Mouse (Mus musculus) hindbrain, embryonic 13.5 days (tissue): ENCODE data around the gene Tbxas1. TPM values are rescaled to one million over a fixed set of nuclear protein-coding genes. Genes with fewer than 3 reads are reported as not detected.
A peak's percentile ranks its signal among the peaks of the same experiment; 100 is the strongest.

ENCODE experiments used
- ATAC-seq: fragments of 200-750 bp; cut with Nextera tagmentation; 2 replicates; pipeline ENCODE4 v1.8.0; 2017; ENCODE audit warnings: moderate TSS enrichment; ENCODE audit not compliant: low FRiP score
- H3K27ac ChIP-seq: fragments of 300-500 bp; sonication (generic); 2 replicates; pipeline ENCODE4 v1.5.1; 2015; ENCODE audit warnings: inconsistent platforms, mild to moderate bottlenecking, moderate library complexity
- H3K27me3 ChIP-seq: fragments of 300-500 bp; sonication (generic); 2 replicates; pipeline ENCODE4 v1.6.1; 2015; ENCODE audit warnings: mild to moderate bottlenecking, inconsistent platforms
- H3K36me3 ChIP-seq: fragments of 300-500 bp; sonication (generic); 2 replicates; pipeline ENCODE4 v1.6.1; 2015; ENCODE audit warnings: mild to moderate bottlenecking, inconsistent platforms
- H3K4me1 ChIP-seq: fragments of 300-500 bp; sonication (generic); replicated peaks from 2 replicates; pipeline ENCODE4 v1.6.1; 2015; ENCODE audit warnings: inconsistent platforms
- H3K4me2 ChIP-seq: fragments of 300-500 bp; sonication (generic); 2 replicates; pipeline ENCODE4 v1.6.1; 2015; ENCODE audit warnings: inconsistent platforms, mild to moderate bottlenecking, moderate library complexity
- H3K4me3 ChIP-seq: fragments of 300-500 bp; sonication (generic); 2 replicates; pipeline ENCODE4 v1.5.1; 2015; ENCODE audit warnings: mild to moderate bottlenecking, inconsistent platforms
- H3K9ac ChIP-seq: fragments of 300-500 bp; sonication (generic); 2 replicates; pipeline ENCODE4 v1.6.1; 2015; ENCODE audit warnings: mild to moderate bottlenecking, inconsistent platforms
- H3K9me3 ChIP-seq: fragments of 300-500 bp; sonication (generic); 2 replicates; pipeline ENCODE4 v1.6.1; 2016; ENCODE audit warnings: inconsistent platforms
- WGBS: fragments of 180-500 bp; shearing (Covaris S2); methylation state at CpG from one replicate; pipeline ENCODE4 v1.1.7; 2015; 5-methylcytosine and 5-hydroxymethylcytosine counted together
- polyA plus RNA-seq: library from polyadenylated mRNA; unstranded; fragments of >200 nt; fragmentation: Nextera tagmentation; extraction: Ambion mirVana; gene quantifications from 2 replicates; pipeline ENCODE4 v1.2.1, GENCODE M21; 2015

Gene Tbxas1
- polyA plus RNA-seq, 1 experiment from 2014 or later = 2.7 TPM

GRCm38 (mm10) chr6:38919135-38919740 is 44.0 kb downstream of the Tbxas1 start:
- no peak overlapping the region for H3K4me2 ChIP-seq
- H3K4me1 ChIP-seq = peaks cover 16% of the 10 kb centered on the region
- no peak overlapping the region for H3K4me3 ChIP-seq
- no peak overlapping the region for H3K9ac ChIP-seq
- H3K27me3 ChIP-seq = no peaks in the 10 kb centered on the region
- H3K9me3 ChIP-seq = no peaks in the 10 kb centered on the region
- ATAC-seq = no peak
- 92% methylated on average over 14 of the region's 14 CpGs for WGBS
- no peaks in the 10 kb centered on the region for H3K36me3 ChIP-seq
- H3K27ac ChIP-seq = no peak overlapping the region

- Histone ChIP-seq H3K27me3 (no peaks in the 10 kb centered on the region), H3K4me3 (no peak overlapping the region), H3K27ac (no peak overlapping the region), H3K9ac (no peak overlapping the region), H3K4me2 (no peak overlapping the region), H3K4me1 (peaks cover 15% of the 10 kb centered on the region; the same call in 1 of the 2 replicates), H3K9me3 (no peaks in the 10 kb centered on the region), H3K36me3 (no peaks in the 10 kb centered on the region)
- no peak for ATAC-seq
- 76% methylated on average over 6 of the region's 6 CpGs for WGBS
These were observed 44.9 kb downstream of the Tbxas1 start for GRCm38 (mm10) chr6:38920141-38920540.

GRCm38 (mm10) chr6:38921095-38921809 is 46.0 kb downstream of the Tbxas1 start:
- Histone ChIP-seq H3K4me3 (no peak overlapping the region), H3K27ac (no peak overlapping the region), H3K9me3 (no peaks in the 10 kb centered on the region), H3K9ac (no peak overlapping the region), H3K4me1 (peaks cover 15% of the 10 kb centered on the region; the same call in 1 of the 2 replicates), H3K36me3 (no peaks in the 10 kb centered on the region), H3K27me3 (no peaks in the 10 kb centered on the region), H3K4me2 (no peak overlapping the region)
- ATAC-seq = no peak
- 75% methylated on average over 17 of the region's 17 CpGs for WGBS

- Histone ChIP-seq H3K4me1 (peaks cover 19% of the 10 kb centered on the region), H3K27me3 (no peaks in the 10 kb centered on the region), H3K36me3 (no peaks in the 10 kb centered on the region), H3K9ac (no peak overlapping the region), H3K9me3 (no peaks in the 10 kb centered on the region), H3K4me2 (no peak overlapping the region), H3K27ac (no peak overlapping the region), H3K4me3 (no peak overlapping the region)
- ATAC-seq = no peak
- 94% methylated on average over 8 of the region's 8 CpGs for WGBS
These were observed 46.6 kb downstream of the Tbxas1 start for GRCm38 (mm10) chr6:38921810-38922116.

- Histone ChIP-seq H3K4me1 (peaks cover 19% of the 10 kb centered on the region), H3K27me3 (no peaks in the 10 kb centered on the region), H3K9me3 (no peaks in the 10 kb centered on the region), H3K4me3 (no peak overlapping the region), H3K27ac (no peak overlapping the region), H3K9ac (no peak overlapping the region), H3K36me3 (no peaks in the 10 kb centered on the region), H3K4me2 (no peak overlapping the region)
- no peak for ATAC-seq
- 59% methylated on average over 2 of the region's 2 CpGs for WGBS
These were observed 47.3 kb downstream of the Tbxas1 start for GRCm38 (mm10) chr6:38922517-38922916.

GRCm38 (mm10) chr6:38923450-38923849 is 48.2 kb downstream of the Tbxas1 start:
- no peaks in the 10 kb centered on the region for H3K27me3 ChIP-seq
- no peak overlapping the region for H3K27ac ChIP-seq
- ATAC-seq = no peak
- no peaks in the 10 kb centered on the region for H3K9me3 ChIP-seq
- H3K4me2 ChIP-seq = no peak overlapping the region
- H3K4me3 ChIP-seq = no peak overlapping the region
- no peak overlapping the region for H3K9ac ChIP-seq
- 92% methylated on average over 4 of the region's 4 CpGs for WGBS
- H3K36me3 ChIP-seq = no peaks in the 10 kb centered on the region
- peaks cover 19% of the 10 kb centered on the region for H3K4me1 ChIP-seq

- H3K36me3 ChIP-seq = no peaks in the 10 kb centered on the region
- no peak overlapping the region for H3K4me3 ChIP-seq
- no peak overlapping the region for H3K27ac ChIP-seq
- peaks cover 19% of the 10 kb centered on the region for H3K4me1 ChIP-seq
- H3K9ac ChIP-seq = no peak overlapping the region
- no peaks in the 10 kb centered on the region for H3K9me3 ChIP-seq
- WGBS = 93% methylated on average over 18 of the region's 18 CpGs
- no peaks in the 10 kb centered on the region for H3K27me3 ChIP-seq
- H3K4me2 ChIP-seq = no peak overlapping the region
- ATAC-seq = no peak
These were observed 48.9 kb downstream of the Tbxas1 start for GRCm38 (mm10) chr6:38923870-38924817.

- Histone ChIP-seq H3K27ac (no peak overlapping the region), H3K36me3 (no peaks in the 10 kb centered on the region), H3K4me2 (peak overlapping the region; percentile 33), H3K9me3 (no peaks in the 10 kb centered on the region), H3K4me3 (peak overlapping the region; percentile 12; the same call in 1 of the 2 replicates), H3K27me3 (no peaks in the 10 kb centered on the region), H3K9ac (no peak overlapping the region), H3K4me1 (peaks cover 19% of the 10 kb centered on the region)
- ATAC-seq = no peak
- 45% methylated on average over 7 of the region's 7 CpGs for WGBS
These were observed 50.5 kb downstream of the Tbxas1 start for GRCm38 (mm10) chr6:38925719-38926118.

GRCm38 (mm10) chr6:38926135-38926962 is 51.1 kb downstream of the Tbxas1 start:
- no peak overlapping the region for H3K9ac ChIP-seq
- peak overlapping the region; percentile 77 for H3K27ac ChIP-seq

GRCm38 (mm10) chr6:38926963-38927361 is 51.8 kb downstream of the Tbxas1 start:
- Histone ChIP-seq H3K4me3 (no peak overlapping the region), H3K4me2 (peak overlapping the region; percentile 33; the same call in 1 of the 2 replicates), H3K9me3 (no peaks in the 10 kb centered on the region), H3K27ac (peak overlapping the region; percentile 77; the same call in 1 of the 2 replicates), H3K27me3 (no peaks in the 10 kb centered on the region), H3K36me3 (no peaks in the 10 kb centered on the region), H3K9ac (no peak overlapping the region), H3K4me1 (peaks cover 11% of the 10 kb centered on the region)
- ATAC-seq = no peak
- 65% methylated on average over 13 of the region's 13 CpGs for WGBS

More at GRCm38 (mm10) chr6:38926135-38926962, 51.1 kb downstream of the Tbxas1 start:
- Histone ChIP-seq H3K36me3 (no peaks in the 10 kb centered on the region), H3K9me3 (no peaks in the 10 kb centered on the region), H3K4me3 (peak overlapping the region; percentile 12; the same call in 1 of the 2 replicates), H3K27me3 (no peaks in the 10 kb centered on the region), H3K4me2 (peak overlapping the region; percentile 33), H3K4me1 (peaks cover 15% of the 10 kb centered on the region)
- 50% methylated on average over 28 of the region's 28 CpGs for WGBS
- ATAC-seq = no peak

GRCm38 (mm10) chr6:38928489-38928888 is 53.3 kb downstream of the Tbxas1 start:
- Histone ChIP-seq H3K9ac (no peak overlapping the region), H3K4me3 (no peak overlapping the region), H3K27me3 (no peaks in the 10 kb centered on the region), H3K9me3 (0 out of 2 replicates have a peak, but pooled peaks cover 5% of the 10 kb centered on the region), H3K4me1 (peaks cover 4% of the 10 kb centered on the region), H3K36me3 (no peaks in the 10 kb centered on the region), H3K4me2 (no peak overlapping the region), H3K27ac (no peak overlapping the region)
- no peak for ATAC-seq
- WGBS = 89% methylated on average over 3 of the region's 3 CpGs
